Mouse (Mus musculus) cortical plate, adult 2 months (tissue): ENCODE data around the gene Panx1. TPM values are rescaled to one million over a fixed set of nuclear protein-coding genes. Genes with fewer than 3 reads are reported as not detected.

Experiments
- H3K27ac ChIP-seq: fragments of 200-500 bp; 2 replicates; pipeline ENCODE4 v1.5.1; 2012; ENCODE audit warnings: low read length, control low read depth, inconsistent platforms; ENCODE audit not compliant: insufficient read depth
- H3K4me1 ChIP-seq: fragments of 200-500 bp; 2 replicates; pipeline ENCODE4 v1.6.1; 2011; ENCODE audit warnings: low read length; ENCODE audit not compliant: control insufficient read depth, insufficient read depth
- H3K4me3 ChIP-seq: fragments of 200-500 bp; 2 replicates; pipeline ENCODE4 v1.5.1; 2011; ENCODE audit warnings: mild to moderate bottlenecking, low read length, control low read depth; ENCODE audit not compliant: insufficient read depth
- CTCF ChIP-seq: fragments of 200-500 bp; IDR thresholded peaks from 2 replicates; pipeline ENCODE4 v1.5.1; 2011; ENCODE audit warnings: mild to moderate bottlenecking, control low read depth, low read length; ENCODE audit not compliant: insufficient read depth; ENCODE audit errors: extremely low read depth
- POLR2A ChIP-seq: fragments of 200-500 bp; IDR thresholded peaks from 2 replicates; pipeline ENCODE4 v1.6.1; 2011; ENCODE audit warnings: mild to moderate bottlenecking, low read length, control low read depth; ENCODE audit not compliant: insufficient read depth; ENCODE audit errors: extremely low read depth
- polyA plus RNA-seq: library from polyadenylated mRNA; depleted of rRNA; stranded (reverse); fragments of >200 nt; gene quantifications from 2 replicates; pipeline ENCODE4 v1.2.3, GENCODE M21; 2012; rRNA removed

Panx1 gene
- polyA plus RNA-seq: 26.8 and 27.6 TPM in 2 replicates

- Histone ChIP-seq H3K4me1 (0 out of 2 replicates have a peak, but pooled peaks cover 1% of the 10 kb centered on the region), H3K4me3 (peak within 1 kb of the TSS; percentile 74), H3K27ac (no peak within 1 kb of the TSS)
- TF ChIP-seq CTCF: no peak
- TF ChIP-seq POLR2A: peak; percentile 48
These were observed at the start of gene Panx1 for GRCm38 (mm10) chr9:15045084-15045669. TSS of gene Panx1 (minus strand) at chr9:15045478.

GRCm38 (mm10) chr9:15068686-15069295 is 23.5 kb upstream of the Panx1 start:
- TF ChIP-seq CTCF (no peak), POLR2A (no peak)
- Histone ChIP-seq H3K4me1 (peaks cover 2% of the 10 kb centered on the region; the same call in 1 of the 2 replicates), H3K4me3 (no peak overlapping the region), H3K27ac (no peak overlapping the region)

DNA sequence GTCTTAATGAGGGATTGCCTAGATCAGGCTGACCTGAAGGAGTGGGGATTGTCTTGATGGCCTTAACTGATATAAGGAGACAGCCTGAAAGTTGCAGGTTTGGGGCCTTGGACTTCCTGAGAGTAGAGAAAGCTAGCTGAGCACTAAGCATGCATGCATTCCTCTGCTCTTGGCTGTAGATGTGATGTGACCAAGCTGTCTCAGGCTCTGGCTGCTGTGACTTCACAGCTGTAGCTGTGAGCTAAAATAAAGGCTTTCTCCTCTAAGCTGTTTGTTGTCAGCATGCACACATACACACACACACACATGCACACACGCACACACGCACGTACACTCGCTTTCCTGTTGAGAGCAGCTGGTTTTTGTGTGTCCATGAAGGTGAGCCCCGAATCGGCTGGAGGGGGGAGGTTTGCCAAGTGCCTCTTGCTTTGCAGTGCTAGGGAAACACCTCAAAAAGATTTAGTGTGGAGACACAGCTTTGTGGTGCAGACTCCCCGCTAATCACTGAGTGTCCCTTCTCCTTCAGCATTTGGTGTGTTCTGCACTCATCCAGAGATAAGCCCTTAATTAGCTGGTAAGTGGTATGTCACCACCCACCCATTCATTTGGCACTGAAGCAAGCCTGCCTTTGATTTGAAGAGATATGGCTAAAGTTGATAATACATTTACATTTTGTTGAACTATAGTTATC is 22.9 kb upstream of the Panx1 start:
- TF ChIP-seq POLR2A (no peak), CTCF (no peak)
- Histone ChIP-seq H3K27ac (no peak overlapping the region), H3K4me3 (no peak overlapping the region), H3K4me1 (peaks cover 2% of the 10 kb centered on the region; the same call in 1 of the 2 replicates)

DNA sequence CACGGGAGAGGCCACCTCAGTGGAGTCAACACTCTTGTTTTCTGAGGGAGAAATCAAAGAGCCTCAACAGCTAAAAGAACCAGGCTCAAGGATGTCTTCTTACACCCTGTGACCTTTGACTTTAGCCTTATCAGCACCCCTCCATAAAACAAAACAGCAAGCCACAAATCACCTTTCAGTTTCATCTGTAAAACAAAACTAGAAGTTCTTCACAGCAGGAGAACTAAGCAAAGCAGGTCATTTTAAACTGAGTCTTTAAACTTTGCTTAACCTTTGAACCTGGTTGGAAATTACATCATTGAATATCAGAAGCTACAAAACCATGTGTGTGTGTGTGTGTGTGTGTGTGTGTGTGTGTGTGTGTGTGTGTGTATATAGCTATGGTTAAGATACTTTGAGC is 18.9 kb upstream of the Panx1 start:
- Histone ChIP-seq H3K27ac (no peak overlapping the region), H3K4me3 (no peak overlapping the region), H3K4me1 (peaks cover 2% of the 10 kb centered on the region; the same call in 1 of the 2 replicates)
- TF ChIP-seq POLR2A (no peak), CTCF (no peak)

GRCm38 (mm10) chr9:15060847-15061246 is 15.6 kb upstream of the Panx1 start:
- H3K27ac ChIP-seq: no peak overlapping the region
- no peaks in the 10 kb centered on the region for H3K4me1 ChIP-seq
- H3K4me3 ChIP-seq: no peak overlapping the region
- TF ChIP-seq CTCF (no peak), POLR2A (no peak)

GRCm38 (mm10) chr9:15060026-15060425 is 14.7 kb upstream of the Panx1 start:
- no peak for TF ChIP-seq CTCF
- no peaks in the 10 kb centered on the region for H3K4me1 ChIP-seq
- no peak overlapping the region for H3K4me3 ChIP-seq
- H3K27ac ChIP-seq: no peak overlapping the region

GRCm38 (mm10) chr9:15045740-15046139 is 462 bp upstream of the Panx1 start:
- H3K27ac ChIP-seq: no peak overlapping the region
- no peak for TF ChIP-seq CTCF
- TF ChIP-seq POLR2A: no peak
- H3K4me1 ChIP-seq: 0 out of 2 replicates have a peak, but pooled peaks cover 1% of the 10 kb centered on the region
- H3K4me3 ChIP-seq: peak overlapping the region; percentile 74

DNA sequence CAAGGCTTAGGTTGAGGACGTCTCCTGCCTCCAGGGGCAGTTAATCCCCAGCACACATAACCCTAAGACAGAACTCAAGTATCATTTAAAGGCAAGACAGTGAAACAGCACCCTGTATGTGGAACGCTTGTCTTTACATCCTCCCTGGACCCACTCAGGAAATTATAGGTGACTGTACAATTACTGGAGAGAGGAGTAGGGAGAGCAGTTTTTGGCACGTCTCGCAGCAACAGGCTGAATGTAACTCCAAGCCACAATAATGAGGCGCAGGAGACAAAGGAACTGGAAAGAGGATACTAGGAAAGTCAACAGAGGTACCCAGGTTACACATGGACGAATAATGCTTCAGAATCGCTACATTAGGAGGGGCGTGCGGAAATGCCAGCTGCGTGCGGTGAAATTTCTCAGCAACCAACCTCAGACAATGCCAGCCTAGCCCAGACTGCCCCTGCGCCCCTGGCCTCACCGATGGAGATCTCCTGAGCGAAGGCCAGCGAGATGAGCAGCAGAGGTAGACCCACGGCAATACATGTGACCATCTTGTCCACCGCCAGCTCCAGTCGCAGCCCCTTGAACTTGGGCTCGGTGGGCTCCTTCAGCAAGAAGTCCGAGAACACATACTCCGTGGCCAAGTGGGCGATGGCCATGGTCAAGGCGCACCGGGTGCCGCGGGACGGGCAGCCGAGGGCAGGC is 741 bp downstream of the Panx1 start:
- H3K27ac ChIP-seq: no peak overlapping the region
- H3K4me1 ChIP-seq: 0 out of 2 replicates have a peak, but pooled peaks cover 1% of the 10 kb centered on the region
- H3K4me3 ChIP-seq: peak overlapping the region; percentile 74
- TF ChIP-seq POLR2A (no peak), CTCF (no peak)

- Histone ChIP-seq H3K27ac (no peak overlapping the region), H3K4me1 (peaks cover 1% of the 10 kb centered on the region; the same call in 1 of the 2 replicates), H3K4me3 (no peak overlapping the region)
- TF ChIP-seq POLR2A (no peak), CTCF (no peak)
These were observed 3.7 kb downstream of the Panx1 start for GRCm38 (mm10) chr9:15041556-15041955.

GRCm38 (mm10) chr9:15039848-15040247 is 5.4 kb downstream of the Panx1 start:
- Histone ChIP-seq H3K4me1 (no peaks in the 10 kb centered on the region; the same call in 1 of the 2 replicates), H3K27ac (no peak overlapping the region), H3K4me3 (no peak overlapping the region)
- TF ChIP-seq CTCF (no peak), POLR2A (no peak)
